Mouse (Mus musculus) frontal cortex, adult 2 months (tissue): ENCODE data around the gene Atrip. TPM values are rescaled to one million over a fixed set of nuclear protein-coding genes. Genes with fewer than 3 reads are reported as not detected.

Experiments used
- DNase-seq, 2 experiments: peaks; one replicate each; pipeline ENCODE4 v3.0.0; 2022; ENCODE audit warnings: low spot score in 1 of 2; ENCODE audit errors: extremely low spot score in 1 of 2
- polyA plus RNA-seq: library from polyadenylated mRNA; depleted of rRNA; stranded (reverse); fragments of >200 nt; gene quantifications from 2 replicates; pipeline ENCODE4 v1.2.3, GENCODE M21; 2012

Gene Atrip
- polyA plus RNA-seq, 1 experiment: 35.6 TPM

GRCm38 (mm10) chr9:109039681-109040080 is 34.2 kb downstream of the Atrip start:
- DNase-seq: no peak

- DNase-seq: no peak
Observed at GRCm38 (mm10) chr9:109038901-109039364, 35.0 kb downstream of the Atrip start.

GRCm38 (mm10) chr9:109038086-109038895 is 35.6 kb downstream of the Atrip start, which contains the start of gene Shisa5:
TSS of gene Shisa5 (plus strand) at chr9:109038565.
- DNase-seq: no peak

GRCm38 (mm10) chr9:109032435-109032834 is 41.5 kb downstream of the Atrip start:
- DNase-seq: no peak

GRCm38 (mm10) chr9:109031686-109032085 is 42.2 kb downstream of the Atrip start:
- DNase-seq: no peak

- DNase-seq: no peak
Observed at GRCm38 (mm10) chr9:109031001-109031400, 42.9 kb downstream of the Atrip start.

GRCm38 (mm10) chr9:109030312-109030711 is 43.6 kb downstream of the Atrip start:
- DNase-seq: no peak

GRCm38 (mm10) chr9:109028919-109029318 is 45.0 kb downstream of the Atrip start:
- DNase-seq: no peak

GRCm38 (mm10) chr9:109028421-109028820 is 45.5 kb downstream of the Atrip start:
- DNase-seq: no peak

GRCm38 (mm10) chr9:109027521-109027920 is 46.4 kb downstream of the Atrip start:
- no peak for DNase-seq

- DNase-seq: peak; percentile 59 to 76
Observed at GRCm38 (mm10) chr9:109022866-109023685, 50.8 kb downstream of the Atrip start.

- DNase-seq: no peak
Observed at GRCm38 (mm10) chr9:109021428-109021827, 52.5 kb downstream of the Atrip start.

- DNase-seq: no peak
Observed at GRCm38 (mm10) chr9:109016973-109017604, 56.8 kb downstream of the Atrip start.

GRCm38 (mm10) chr9:109015397-109015796 is 58.5 kb downstream of the Atrip start:
- no peak for DNase-seq

- no peak for DNase-seq
Observed at GRCm38 (mm10) chr9:109010316-109010690, 63.6 kb downstream of the Atrip start.

- peak in 1 of 2 experiments; percentile 70 for DNase-seq
Observed at GRCm38 (mm10) chr9:109009636-109010315, 64.1 kb downstream of the Atrip start.

- DNase-seq: peak; percentile 63 to 76
Observed at GRCm38 (mm10) chr9:109008994-109009635, 64.8 kb downstream of the Atrip start.

- no peak for DNase-seq
Observed at GRCm38 (mm10) chr9:109008081-109008480, 65.8 kb downstream of the Atrip start.
